Mouse (Mus musculus): ENCODE measurements around the gene Ngrn.
A peak's percentile ranks its signal among the peaks of the same experiment; 100 is the strongest.

Ngrn gene

GRCm38 (mm10) chr7:80264606-80265005 is 3.6 kb downstream of the Ngrn start:
- DNase-seq, result no peak

GRCm38 (mm10) chr7:80267764-80268163 is 6.7 kb downstream of the Ngrn start:
- no peak for DNase-seq

GRCm38 (mm10) chr7:80268897-80269750 is 8.1 kb downstream of the Ngrn start, which contains the start of gene Vps33b:
Vps33b (plus strand) TSS chr7:80269649.
- DNase-seq, result peak; percentile 97

- no peak for DNase-seq
These were observed 8.8 kb downstream of the Ngrn start for GRCm38 (mm10) chr7:80269751-80270255.

GRCm38 (mm10) chr7:80273456-80273855 is 12.4 kb downstream of the Ngrn start:
- DNase-seq, result no peak

- DNase-seq, result no peak
These were observed 15.4 kb downstream of the Ngrn start for GRCm38 (mm10) chr7:80276374-80276773.

- no peak for DNase-seq
These were observed 19.0 kb downstream of the Ngrn start for GRCm38 (mm10) chr7:80280032-80280431.

- no peak for DNase-seq
These were observed 20.0 kb downstream of the Ngrn start for GRCm38 (mm10) chr7:80280998-80281397.

- no peak for DNase-seq
These were observed 20.6 kb downstream of the Ngrn start for GRCm38 (mm10) chr7:80281646-80282045.

GRCm38 (mm10) chr7:80283226-80283918 is 22.4 kb downstream of the Ngrn start:
- DNase-seq, result no peak

GRCm38 (mm10) chr7:80284391-80284790 is 23.4 kb downstream of the Ngrn start:
- DNase-seq, result peak; percentile 29 to 60

- no peak for DNase-seq
These were observed 24.7 kb downstream of the Ngrn start for GRCm38 (mm10) chr7:80285725-80286124.

- no peak for DNase-seq
These were observed 26.7 kb downstream of the Ngrn start for GRCm38 (mm10) chr7:80287736-80288135.

- peak; percentile 99 for DNase-seq
These were observed 33.2 kb downstream of the Ngrn start, which contains the start of gene Prc1 for GRCm38 (mm10) chr7:80294062-80294763. Prc1 (plus strand) TSS chr7:80294450.

- peak; percentile 15 to 30 for DNase-seq
These were observed 34.0 kb downstream of the Ngrn start for GRCm38 (mm10) chr7:80294764-80295648.

GRCm38 (mm10) chr7:80296462-80296861 is 35.4 kb downstream of the Ngrn start:
- no peak for DNase-seq

- no peak for DNase-seq
These were observed 36.0 kb downstream of the Ngrn start for GRCm38 (mm10) chr7:80297041-80297440.

- no peak for DNase-seq
These were observed 37.7 kb downstream of the Ngrn start for GRCm38 (mm10) chr7:80298754-80299153.

GRCm38 (mm10) chr7:80299568-80299967 is 38.6 kb downstream of the Ngrn start:
- DNase-seq, result no peak

- no peak for DNase-seq
These were observed 40.5 kb downstream of the Ngrn start for GRCm38 (mm10) chr7:80301522-80301921.

GRCm38 (mm10) chr7:80307766-80308165 is 46.8 kb downstream of the Ngrn start:
- DNase-seq, result no peak

GRCm38 (mm10) chr7:80310771-80311170 is 49.8 kb downstream of the Ngrn start:
- DNase-seq, result no peak

All from lung, postnatal 4 days (tissue).